8 mouse cellular contexts compared by ENCODE assay signal in the genomic region with DNA sequence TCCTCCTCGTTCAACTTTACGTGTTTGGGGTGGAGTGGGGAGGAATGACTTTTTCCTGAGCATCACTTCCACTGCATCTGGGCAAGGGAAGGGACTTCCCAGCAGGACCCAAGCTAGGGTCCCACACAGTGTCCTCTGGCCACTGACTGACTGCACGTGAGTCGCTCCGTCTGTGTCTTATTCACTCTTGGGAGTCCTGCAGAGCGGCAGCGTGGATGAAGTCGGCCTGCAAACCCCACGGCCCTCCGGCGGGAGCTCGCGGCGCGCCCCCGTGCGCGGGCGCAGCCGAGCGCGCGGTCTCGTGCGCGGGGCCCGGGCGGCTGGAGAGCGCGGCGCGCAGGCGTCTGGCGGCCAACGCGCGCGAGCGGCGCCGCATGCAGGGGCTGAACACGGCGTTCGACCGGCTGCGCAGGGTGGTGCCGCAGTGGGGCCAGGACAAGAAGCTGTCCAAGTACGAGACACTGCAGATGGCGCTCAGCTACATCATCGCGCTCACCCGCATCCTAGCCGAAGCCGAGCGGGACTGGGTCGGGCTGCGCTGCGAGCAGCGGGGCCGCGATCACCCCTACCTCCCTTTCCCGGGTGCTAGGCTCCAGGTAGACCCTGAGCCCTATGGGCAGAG. TPM values are rescaled to one million over a fixed set of nuclear protein-coding genes. Genes with fewer than 3 reads are reported as not detected.
A peak's percentile ranks its signal among the peaks of the same experiment; 100 is the strongest.
DNase-seq lines count a peak whose midpoint lies in the region; ATAC-seq and TF ChIP-seq lines count a peak whose summit lies in the region.

No protein-coding gene starts in this region.

- no peak overlapping the region for H3K27ac ChIP-seq in embryonic facial prominence, embryonic 13.5 days
- H3K27ac ChIP-seq in heart, postnatal 0 days (ENCODE audit: low read depth) = no peak overlapping the region

- peak overlapping the region; percentile 72 for H3K9ac ChIP-seq in embryonic facial prominence, embryonic 13.5 days
- H3K9ac ChIP-seq in heart, postnatal 0 days (replicated peaks; ENCODE audit: low read depth, low read length) = peak overlapping the region; percentile 54

- TF ChIP-seq CTCF in heart, postnatal 0 days (IDR thresholded peaks at IDR 0.05; ENCODE audit: low read depth) = no peak

- DNase-seq in ES-CJ7 (ENCODE audit: low read depth, low spot score) = peak; percentile 71
- DNase-seq in adrenal gland, postnatal 14 days = peak; percentile 66
- peak; percentile 26 for DNase-seq in heart, postnatal 0 days (ENCODE audit: low spot score)
- DNase-seq in layer of hippocampus, adult 9-11 months = peak; percentile 61
- peak; percentile 41 for DNase-seq in lung, postnatal 10 days
- peak; percentile 70 for DNase-seq in right cerebral cortex, adult 2 months (ENCODE audit: low spot score in 2 of 2)
- DNase-seq in spleen, postnatal 4 days (ENCODE audit: low spot score in 2 of 2) = no peak

- H3K4me3 ChIP-seq in embryonic facial prominence, embryonic 13.5 days = peak overlapping the region; percentile 56
- H3K4me3 ChIP-seq in heart, postnatal 0 days (ENCODE audit: low read depth, low read length) = peak overlapping the region; percentile 46

- H3K4me2 ChIP-seq in embryonic facial prominence, embryonic 13.5 days = peak overlapping the region; percentile 94
- H3K4me2 ChIP-seq in heart, postnatal 0 days (ENCODE audit: low read depth, low read length) = peak overlapping the region; percentile 70

- ATAC-seq in embryonic facial prominence, embryonic 13.5 days (ENCODE audit: insufficient number of reproducible peaks, insufficient read depth, low FRiP score, low TSS enrichment, low read depth) = peak; percentile 48; the same call in 1 of the 2 replicates
- ATAC-seq in heart, postnatal 0 days (ENCODE audit: insufficient read depth, low read depth) = peak; percentile 83

- H3K27me3 ChIP-seq in embryonic facial prominence, embryonic 13.5 days = peaks cover 47% of the 10 kb centered on the region
- H3K27me3 ChIP-seq in heart, postnatal 0 days (ENCODE audit: control insufficient read depth, insufficient read depth, low read length) = peaks cover 36% of the 10 kb centered on the region

- peaks cover 10% of the 10 kb centered on the region; the same call in 1 of the 2 replicates for H3K4me1 ChIP-seq in embryonic facial prominence, embryonic 13.5 days
- no peaks in the 10 kb centered on the region; the same call in 1 of the 2 replicates for H3K4me1 ChIP-seq in heart, postnatal 0 days (ENCODE audit: control insufficient read depth, insufficient read depth)

- H3K9me3 ChIP-seq in embryonic facial prominence, embryonic 13.5 days = no peaks in the 10 kb centered on the region
- no peaks in the 10 kb centered on the region for H3K9me3 ChIP-seq in heart, postnatal 0 days (replicated peaks; ENCODE audit: control insufficient read depth, low read length)

- H3K36me3 ChIP-seq in embryonic facial prominence, embryonic 13.5 days = no peaks in the 10 kb centered on the region
- H3K36me3 ChIP-seq in heart, postnatal 0 days (replicated peaks; ENCODE audit: control insufficient read depth, insufficient read depth, low read length) = no peaks in the 10 kb centered on the region

- no peak for TF ChIP-seq EP300 in heart, postnatal 0 days (IDR thresholded peaks at IDR 0.05; ENCODE audit: low read depth)

- WGBS in embryonic facial prominence, embryonic 13.5 days = under 1% methylated on average over 60 of the region's 62 CpGs
- under 1% methylated on average over 62 of the region's 62 CpGs for WGBS in heart, postnatal 0 days

RNA-seq across cellular contexts. Expression of a gene that starts 0.6 kb away (rescaled TPM):
- not detected in 2 replicates for total RNA-seq in adrenal gland, postnatal 14 days (2021)
- polyA plus RNA-seq in embryonic facial prominence, embryonic 13.5 days (2015; fragmentation: Nextera tagmentation; extraction: Ambion mirVana) = not detected in 2 replicates
- not detected in 2 replicates for total RNA-seq in heart, postnatal 0 days (2014; rRNA removed; ENCODE audit: low replicate concordance)
- not detected in 2 replicates for polyA plus RNA-seq in heart, postnatal 0 days (2015; fragmentation: Nextera tagmentation; extraction: Ambion mirVana)

RNA-seq across cellular contexts. Expression of a gene that starts 40.1 kb away (rescaled TPM):
- total RNA-seq in adrenal gland, postnatal 14 days (2021) = 14.4 and 18.0 TPM in 2 replicates
- 1.8 and 1.9 TPM in 2 replicates for polyA plus RNA-seq in embryonic facial prominence, embryonic 13.5 days (2015; fragmentation: Nextera tagmentation; extraction: Ambion mirVana)
- 2.2 TPM in 1 of 2 replicates, not detected in the other for total RNA-seq in heart, postnatal 0 days (2014; rRNA removed; ENCODE audit: low replicate concordance)
- 0.70 and 1.5 TPM in 2 replicates for polyA plus RNA-seq in heart, postnatal 0 days (2015; fragmentation: Nextera tagmentation; extraction: Ambion mirVana)

Comparison
In these comparisons a context has a peak if more than half of its experiments do, and no peak if none do; other contexts are left out.
1. DNase-seq: peak in ES-CJ7 (single experiment), adrenal gland, postnatal 14 days (single experiment), heart, postnatal 0 days (single experiment), layer of hippocampus, adult 9-11 months (single experiment), lung, postnatal 10 days (single experiment) and right cerebral cortex, adult 2 months (2 of 2); none in spleen, postnatal 4 days (0 of 2).